31 mouse cellular contexts compared by ENCODE assay signal in the genomic region with DNA sequence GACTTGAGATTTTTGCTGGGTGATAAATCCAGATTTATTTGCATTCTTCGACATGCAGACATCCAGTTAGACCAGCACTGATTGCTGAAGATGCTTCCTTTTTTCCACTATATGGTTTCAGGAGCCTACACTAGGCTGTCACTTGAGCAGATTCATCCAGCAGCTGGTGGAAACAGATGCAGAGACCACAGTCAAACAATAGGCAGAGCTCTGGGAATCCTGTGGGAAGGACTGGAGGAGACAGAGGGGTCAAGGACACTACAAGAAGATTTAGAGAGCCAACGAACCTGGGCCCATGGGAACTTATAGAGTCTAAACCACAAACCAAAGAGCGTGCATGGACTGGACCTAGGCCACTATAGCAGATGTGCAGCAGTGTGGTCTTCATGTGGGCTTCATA.
"Had no signal": no experiment of that assay in that cellular context is flagged by ENCODE, and none has a peak within 500 bp of the region (broad histone marks: within the 10 kb centered on the region; RNA-seq: fewer than 3 reads in every experiment).

No protein-coding gene starts in this region.

- H3K4me1 ChIP-seq: limb, embryonic 10.5 days; limb, embryonic 12.5 days; limb, embryonic 15.5 days; liver, embryonic 12.5 days; liver, embryonic 13.5 days; liver, embryonic 15.5 days; lung, embryonic 15.5 days; midbrain, embryonic 10.5 days; midbrain, embryonic 12.5 days; midbrain, embryonic 15.5 days; neural tube, embryonic 12.5 days had no signal

- H3K9me3 ChIP-seq: limb, embryonic 10.5 days; limb, embryonic 15.5 days; liver, embryonic 12.5 days; liver, embryonic 13.5 days; liver, embryonic 15.5 days; lung, embryonic 15.5 days; midbrain, embryonic 10.5 days; midbrain, embryonic 12.5 days; midbrain, embryonic 13.5 days; midbrain, embryonic 15.5 days; neural tube, embryonic 12.5 days had no signal

- ATAC-seq: liver, embryonic 12.5 days; liver, postnatal 0 days; lung, postnatal 0 days; midbrain, embryonic 13.5 days; midbrain, embryonic 15.5 days; midbrain, embryonic 16.5 days had no signal

- H3K4me3 ChIP-seq: limb, embryonic 10.5 days; limb, embryonic 12.5 days; limb, embryonic 13.5 days; limb, embryonic 15.5 days; liver, embryonic 12.5 days; liver, embryonic 13.5 days; liver, embryonic 15.5 days; lung, embryonic 15.5 days; megakaryocyte, embryonic 14.5 days; midbrain, embryonic 10.5 days; midbrain, embryonic 12.5 days; midbrain, embryonic 13.5 days; midbrain, embryonic 15.5 days; neural tube, embryonic 12.5 days had no signal

- H3K27ac ChIP-seq: limb, embryonic 10.5 days; limb, embryonic 12.5 days; limb, embryonic 13.5 days; limb, embryonic 15.5 days; liver, embryonic 12.5 days; liver, embryonic 13.5 days; liver, embryonic 14.5 days; liver, embryonic 15.5 days; macrophage; midbrain, embryonic 10.5 days; midbrain, embryonic 12.5 days; midbrain, embryonic 13.5 days; midbrain, embryonic 15.5 days; neural tube, embryonic 12.5 days had no signal

- H3K27me3 ChIP-seq: limb, embryonic 12.5 days; limb, embryonic 13.5 days; limb, embryonic 15.5 days; liver, embryonic 12.5 days; liver, embryonic 13.5 days; liver, embryonic 15.5 days; lung, embryonic 15.5 days; midbrain, embryonic 12.5 days; midbrain, embryonic 13.5 days; midbrain, embryonic 15.5 days; neural tube, embryonic 12.5 days had no signal

- DNase-seq: left cerebral cortex, postnatal 4 days; liver; liver, embryonic 13.5 days; liver, postnatal 0 days; lung, adult 18-20 months; lung, adult 2 months; lung, embryonic 14.5 days; lung, postnatal 10 days; lung, postnatal 14 days; lung, postnatal 36 days; lung, postnatal 4 days; midbrain, embryonic 14.5 days had no signal

- H3K4me2 ChIP-seq: limb, embryonic 12.5 days; limb, embryonic 13.5 days; limb, embryonic 15.5 days; liver, embryonic 11.5 days; liver, embryonic 12.5 days; liver, embryonic 13.5 days; liver, embryonic 15.5 days; lung, embryonic 14.5 days; lung, embryonic 15.5 days; midbrain, embryonic 11.5 days; midbrain, embryonic 12.5 days; midbrain, embryonic 13.5 days; midbrain, embryonic 15.5 days; neural tube, embryonic 12.5 days had no signal

- H3K36me3 ChIP-seq: limb, embryonic 10.5 days; limb, embryonic 12.5 days; limb, embryonic 13.5 days; limb, embryonic 15.5 days; liver, embryonic 12.5 days; liver, embryonic 13.5 days; liver, embryonic 15.5 days; lung, embryonic 15.5 days; midbrain, embryonic 10.5 days; midbrain, embryonic 12.5 days; midbrain, embryonic 13.5 days; midbrain, embryonic 15.5 days; neural tube, embryonic 12.5 days had no signal

- H3K9ac ChIP-seq: limb, embryonic 12.5 days; limb, embryonic 13.5 days; limb, embryonic 15.5 days; liver, embryonic 12.5 days; liver, embryonic 13.5 days; liver, embryonic 14.5 days; liver, embryonic 15.5 days; liver, postnatal 0 days; lung, embryonic 14.5 days; lung, embryonic 15.5 days; midbrain, embryonic 12.5 days; midbrain, embryonic 13.5 days; midbrain, embryonic 15.5 days; neural tube, embryonic 12.5 days had no signal
